Mouse (Mus musculus): Measurements from ENCODE around the gene Wasl.

DNA sequence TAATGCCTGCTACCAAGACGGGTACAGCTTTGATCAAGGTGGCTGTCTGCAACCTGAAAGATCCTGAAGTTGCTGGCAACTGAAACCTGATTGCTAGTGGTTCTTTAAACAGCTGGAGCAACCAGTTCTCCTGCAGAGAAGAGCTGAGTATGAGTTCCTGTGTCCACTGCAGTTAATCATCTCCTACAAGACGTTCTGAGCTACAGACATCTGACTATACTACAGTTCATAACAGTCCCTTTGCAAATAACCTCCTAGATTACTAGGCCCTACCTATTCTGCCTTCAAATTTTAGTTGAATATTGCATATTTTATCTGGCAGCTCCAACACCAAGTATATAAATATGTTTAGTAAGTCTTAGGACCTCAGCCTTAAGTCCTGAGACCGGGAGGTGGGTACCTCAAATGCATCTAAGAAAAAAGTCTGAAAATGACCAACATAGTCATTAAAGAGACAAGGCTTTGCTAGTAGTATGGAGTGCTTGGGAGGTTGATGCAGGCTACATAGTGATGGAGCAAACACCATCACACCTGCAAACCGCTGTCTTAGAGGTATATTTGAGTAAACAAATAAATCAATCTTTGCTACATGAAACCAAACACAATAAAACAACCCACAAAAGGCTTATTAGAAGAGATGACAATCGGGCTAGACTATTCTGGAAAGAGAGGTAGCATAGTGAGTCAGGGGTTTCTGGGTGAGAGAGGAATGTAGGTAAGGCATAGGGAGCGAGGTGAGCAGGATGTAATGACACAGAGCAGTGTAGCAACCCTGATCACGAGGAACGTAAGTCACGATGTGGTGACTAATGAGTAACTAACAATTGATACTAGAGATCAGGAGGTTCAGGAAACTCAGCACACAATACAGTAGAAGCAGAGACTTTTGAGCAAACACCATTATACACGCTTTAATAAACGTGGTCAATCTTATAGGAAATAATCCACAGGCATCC lies 29.9 kb upstream of the Wasl start:
- TF ChIP-seq ZC3H11A (IDR thresholded peaks at IDR 0.05; ENCODE audit: borderline replicate concordance, low read depth, low read length) (no peak), HCFC1 (IDR thresholded peaks at IDR 0.05; ENCODE audit: borderline replicate concordance, insufficient read depth, low read length) (no peak), MAFK (IDR thresholded peaks at IDR 0.05; ENCODE audit: insufficient read depth, low read depth, low read length) (no peak)

Data from ES-E14 (cell line).